Mouse (Mus musculus) CH12.LX (cell line): ENCODE results near the gene Rplp2. TPM values are rescaled to one million over a fixed set of nuclear protein-coding genes. Genes with fewer than 3 reads are reported as not detected.

Experiments used
- DNase-seq: peaks from one replicate; pipeline ENCODE4 v3.0.0-alpha.2; 2013; ENCODE audit errors: extremely low read depth
- H3K27ac ChIP-seq: 2 replicates; pipeline ENCODE4 v1.5.1; 2012; ENCODE audit warnings: low read depth, mild to moderate bottlenecking, control low read depth, moderate library complexity; ENCODE audit not compliant: insufficient read depth
- H3K27me3 ChIP-seq: replicated peaks from 2 replicates; pipeline ENCODE3; 2012; ENCODE audit warnings: inconsistent platforms
- H3K36me3 ChIP-seq, 2 experiments: replicated peaks in 1 of 2; 2 replicates each; pipeline versions ENCODE3 to v1.6.1; 2012; ENCODE audit warnings: inconsistent platforms in 1 of 2, low read length in 1 of 2, mild to moderate bottlenecking in 1 of 2, mixed read lengths in 1 of 2, moderate library complexity in 1 of 2; ENCODE audit not compliant: control insufficient read depth in 1 of 2, insufficient read depth in 1 of 2
- H3K4me1 ChIP-seq, 2 experiments: 2 replicates each; pipeline ENCODE4 v1.6.1; 2012; ENCODE audit warnings: inconsistent platforms in 1 of 2, moderate library complexity in 1 of 2; ENCODE audit not compliant: insufficient read depth in 2 of 2, control insufficient read depth in 1 of 2
- H3K4me2 ChIP-seq: 2 replicates; pipeline ENCODE4 v1.6.1; 2012; ENCODE audit warnings: low read depth, mild to moderate bottlenecking, control low read depth; ENCODE audit not compliant: poor library complexity, insufficient read depth, severe bottlenecking
- H3K4me3 ChIP-seq, 3 experiments: fragments of 150-350 bp in 1 of 3; sonication (generic) in 1 of 3; replicated peaks in 1 of 3; 2 replicates each; pipeline versions ENCODE3 to v1.5.1; 2011 to 2012; ENCODE audit warnings: low read depth in 2 of 3, low read length in 2 of 3, mild to moderate bottlenecking in 2 of 3, moderate library complexity in 2 of 3, control low read depth in 1 of 3, improper control_type of control experiment in 1 of 3, inconsistent platforms in 1 of 3, mixed read lengths in 1 of 3; ENCODE audit not compliant: poor library complexity in 1 of 3
- H3K79me2 ChIP-seq: replicated peaks from 2 replicates; pipeline ENCODE4 v1.6.1; 2012; ENCODE audit warnings: mild to moderate bottlenecking, moderate library complexity; ENCODE audit not compliant: control insufficient read depth, poor library complexity, insufficient read depth, severe bottlenecking; ENCODE audit errors: extremely low read depth
- H3K9ac ChIP-seq: 2 replicates; pipeline ENCODE4 v1.6.1; 2012; ENCODE audit warnings: low read depth, mild to moderate bottlenecking, control low read depth, moderate library complexity; ENCODE audit not compliant: insufficient read depth
- H3K9me3 ChIP-seq: replicated peaks from 2 replicates; pipeline ENCODE3; 2012; ENCODE audit warnings: low read length, inconsistent platforms, mixed read lengths
- BHLHE40 ChIP-seq: IDR thresholded peaks from 2 replicates; pipeline ENCODE4 v1.6.1; 2011; ENCODE audit warnings: mild to moderate bottlenecking, low read depth, low read length, improper control_type of control experiment
- CHD2 ChIP-seq: IDR thresholded peaks from 2 replicates; pipeline ENCODE4 v1.6.1; 2011; ENCODE audit warnings: low read length, improper control_type of control experiment
- CTCF ChIP-seq, 2 experiments: IDR thresholded peaks in 1 of 2; conservative IDR thresholded peaks in 1 of 2; 2 replicates each; pipeline ENCODE4 v1.5.1; 2011 to 2012; ENCODE audit warnings: low read depth in 2 of 2, low read length in 2 of 2, improper control_type of control experiment in 1 of 2, inconsistent platforms in 1 of 2, mild to moderate bottlenecking in 1 of 2, moderate library complexity in 1 of 2
- ELF1 ChIP-seq: IDR thresholded peaks from 2 replicates; pipeline ENCODE4 v1.6.1; 2014; ENCODE audit warnings: low read depth, mild to moderate bottlenecking, inconsistent platforms, low read length, improper control_type of control experiment
- GABPA ChIP-seq: IDR thresholded peaks from 2 replicates; pipeline ENCODE4 v1.6.1; 2012; ENCODE audit warnings: low read depth, low read length, improper control_type of control experiment, inconsistent platforms; ENCODE audit not compliant: insufficient replicate concordance
- HCFC1 ChIP-seq: IDR thresholded peaks from 2 replicates; pipeline ENCODE4 v1.6.1; 2012; ENCODE audit warnings: low read depth, mild to moderate bottlenecking, inconsistent platforms, low read length, improper control_type of control experiment
- JUN ChIP-seq: IDR thresholded peaks from 2 replicates; pipeline ENCODE4 v1.6.1; 2011; ENCODE audit warnings: low read depth, mild to moderate bottlenecking, low read length, improper control_type of control experiment, moderate library complexity; ENCODE audit not compliant: insufficient read depth
- JUND ChIP-seq: conservative IDR thresholded peaks from 2 replicates; pipeline ENCODE4 v1.6.1; 2011; ENCODE audit warnings: low read depth, low read length, improper control_type of control experiment
- MAX ChIP-seq: IDR thresholded peaks from 2 replicates; pipeline ENCODE4 v1.6.1; 2011; ENCODE audit warnings: low read length, improper control_type of control experiment
- MAZ ChIP-seq: IDR thresholded peaks from 2 replicates; pipeline ENCODE4 v1.6.1; 2012; ENCODE audit warnings: low read depth, mild to moderate bottlenecking, inconsistent platforms, low read length, improper control_type of control experiment, moderate library complexity
- MEF2A ChIP-seq: IDR thresholded peaks from 2 replicates; pipeline ENCODE4 v1.6.1; 2014; ENCODE audit warnings: low read depth, mild to moderate bottlenecking, inconsistent platforms, low read length, improper control_type of control experiment, borderline replicate concordance
- MYC ChIP-seq: IDR thresholded peaks from 2 replicates; pipeline ENCODE4 v1.6.1; 2011; ENCODE audit warnings: low read depth, mild to moderate bottlenecking, improper control_type of control experiment, low read length
- PAX5 ChIP-seq: IDR thresholded peaks from 2 replicates; pipeline ENCODE4 v1.6.1; 2012; ENCODE audit warnings: low read length, inconsistent platforms, mixed read lengths
- POLR2A ChIP-seq: IDR thresholded peaks from 2 replicates; pipeline ENCODE4 v1.6.1; 2011; ENCODE audit warnings: low read depth, mild to moderate bottlenecking, improper control_type of control experiment, low read length
- RCOR1 ChIP-seq: conservative IDR thresholded peaks from 2 replicates; pipeline ENCODE4 v1.6.1; 2012; ENCODE audit warnings: low read depth, mild to moderate bottlenecking, inconsistent platforms, low read length, improper control_type of control experiment
- SIN3A ChIP-seq: IDR thresholded peaks from 2 replicates; pipeline ENCODE4 v1.6.1; 2012; ENCODE audit warnings: low read length, improper control_type of control experiment, inconsistent platforms
- SMC3 ChIP-seq: IDR thresholded peaks from 2 replicates; pipeline ENCODE4 v1.6.1; 2011; ENCODE audit warnings: low read depth, low read length, improper control_type of control experiment
- TCF12 ChIP-seq: IDR thresholded peaks from 2 replicates; pipeline ENCODE4 v1.6.1; 2014; ENCODE audit warnings: low read depth, mild to moderate bottlenecking, inconsistent platforms, low read length, improper control_type of control experiment
- UBTF ChIP-seq: IDR thresholded peaks from 2 replicates; pipeline ENCODE4 v1.6.1; 2012; ENCODE audit warnings: low read depth, mild to moderate bottlenecking, inconsistent platforms, low read length, improper control_type of control experiment, moderate library complexity
- ZKSCAN1 ChIP-seq: IDR thresholded peaks from 2 replicates; pipeline ENCODE4 v1.6.1; 2012; ENCODE audit warnings: low read depth, inconsistent platforms, low read length, improper control_type of control experiment, borderline replicate concordance
- ZMIZ1 ChIP-seq: IDR thresholded peaks from 2 replicates; pipeline ENCODE4 v1.6.1; 2012; ENCODE audit warnings: low read depth, mild to moderate bottlenecking, inconsistent platforms, low read length, improper control_type of control experiment
- ZNF384 ChIP-seq: IDR thresholded peaks from 2 replicates; pipeline ENCODE4 v1.6.1; 2012; ENCODE audit warnings: low read depth, low read length, improper control_type of control experiment, inconsistent platforms
- dilution Hi-C: fragments of 300-500 bp; cut with MboI; formaldehyde crosslinking; loops from 2 replicates; pipeline ENCODE4 v1.14.3; 2020; ENCODE audit warnings: low sequenced_read_pairs; ENCODE audit not compliant: extremely low pct_unique_long_range_greater_than_20kb, extremely low pct_ligation_motif_present
- in situ Hi-C: fragments of 300-500 bp; cut with MboI; formaldehyde crosslinking; loops from 3 replicates; pipeline ENCODE4 v1.14.3; 2019; ENCODE audit warnings: low sequenced_read_pairs, low pct_ligation_motif_present, low pct_unique_long_range_greater_than_20kb, mixed read lengths
- polyA plus RNA-seq: library from polyadenylated mRNA; unstranded; fragments of >175 nt; gene quantifications from 2 replicates; pipeline ENCODE4 v1.2.1, GENCODE M21; 2012; ENCODE audit warnings: low read depth; ENCODE audit not compliant: insufficient read length
- total RNA-seq, 2 experiments: library from RNA; depleted of rRNA; stranded (reverse); fragments of 300-350 nt in 1 of 2; fragments of >200 nt in 1 of 2; gene quantifications; 2 replicates each; pipeline ENCODE4 v1.2.3; 2012 to 2014

The Rplp2 gene
- total and polyA plus RNA-seq, 3 experiments = 791 to 3,416 (median 2,025) TPM

DNA sequence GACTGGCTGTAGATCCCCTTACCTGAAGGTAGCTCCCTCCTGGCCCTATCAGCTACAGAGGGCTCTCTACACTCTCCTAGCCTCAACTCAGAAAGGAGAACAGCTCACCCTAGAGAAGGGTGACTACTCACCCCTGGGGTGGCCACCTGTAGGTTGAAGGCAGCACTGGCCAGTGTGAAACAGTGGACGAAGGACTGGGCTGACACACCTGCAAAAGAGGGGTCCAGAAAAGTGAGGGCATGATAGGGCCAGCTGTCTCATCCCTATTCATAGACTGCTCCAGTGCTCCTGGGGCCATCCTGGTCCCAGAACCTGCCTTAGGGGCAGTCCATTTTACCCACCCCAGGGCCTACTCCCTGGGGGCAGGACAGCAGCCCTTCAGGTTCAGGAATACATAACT, 35.5 kb upstream of the Rplp2 start:
- dilution Hi-C loops = no loop called here
- no peak for TF ChIP-seq GABPA
- no peak for TF ChIP-seq JUN
- TF ChIP-seq CTCF (conservative IDR thresholded peaks at IDR 0.05 in 1 of 2, IDR thresholded peaks at IDR 0.05 in 1 of 2; ENCODE audit: low read depth in 2 of 2, low read length in 2 of 2) = no peak
- TF ChIP-seq UBTF = no peak
- no peak for TF ChIP-seq ELF1
- TF ChIP-seq ZMIZ1 = no peak
- no peak for TF ChIP-seq MAX
- TF ChIP-seq MEF2A = no peak
- TF ChIP-seq BHLHE40 = no peak
- no peak for TF ChIP-seq ZNF384
- TF ChIP-seq TCF12 = no peak
- no peak for TF ChIP-seq CHD2
- TF ChIP-seq JUND = no peak
- TF ChIP-seq POLR2A = no peak
- no peak for TF ChIP-seq SIN3A
- TF ChIP-seq HCFC1 = no peak
- TF ChIP-seq SMC3 = no peak
- TF ChIP-seq RCOR1 = no peak
- H3K79me2 ChIP-seq = no peaks in the 10 kb centered on the region
- DNase-seq = no peak
- H3K4me1 ChIP-seq = peaks cover 5 to 23% of the 10 kb centered on the region in 2 experiments
- in situ Hi-C loops = loop anchor here (5.0 kb wide), 1 partner anchor 41 kb away; no protein-coding TSS in a partner anchor
- no peaks in the 10 kb centered on the region for H3K27me3 ChIP-seq
- H3K9ac ChIP-seq = no peak overlapping the region
- no peaks in the 10 kb centered on the region for H3K9me3 ChIP-seq
- H3K36me3 ChIP-seq = peaks cover 28 to 42% of the 10 kb centered on the region in 2 experiments
- H3K27ac ChIP-seq = no peak overlapping the region
- no peak overlapping the region for H3K4me3 ChIP-seq
- no peak overlapping the region for H3K4me2 ChIP-seq

GRCm38 (mm10) chr7:141413331-141413730, 33.8 kb upstream of the Rplp2 start:
- peak overlapping the region; percentile 75 for H3K4me2 ChIP-seq
- H3K36me3 ChIP-seq = peaks cover 22 to 37% of the 10 kb centered on the region in 2 experiments
- peak overlapping the region; percentile 69 to 89 (median 79) for H3K4me3 ChIP-seq
- no peaks in the 10 kb centered on the region for H3K9me3 ChIP-seq
- H3K4me1 ChIP-seq = peaks cover 8 to 32% of the 10 kb centered on the region in 2 experiments
- no peaks in the 10 kb centered on the region for H3K27me3 ChIP-seq
- in situ Hi-C loops = loop anchor here (5.0 kb wide), 1 partner anchor 39 kb away; no protein-coding TSS in a partner anchor
- H3K27ac ChIP-seq = no peak overlapping the region
- dilution Hi-C loops = no loop called here
- H3K9ac ChIP-seq = peak overlapping the region; percentile 75
- TF ChIP-seq SIN3A (no peak), ZKSCAN1 (no peak), SMC3 (no peak), UBTF (no peak), MAZ (no peak), MAX (no peak), RCOR1 (no peak), PAX5 (no peak), JUND (no peak), MYC (no peak)
- DNase-seq = no peak
- H3K79me2 ChIP-seq = no peaks in the 10 kb centered on the region
